Mouse (Mus musculus) neural tube, embryonic 12.5 days (tissue): ENCODE data around the gene Ccdc141. TPM values are rescaled to one million over a fixed set of nuclear protein-coding genes. Genes with fewer than 3 reads are reported as not detected.
"Not testable (repeated sequence)": the region's sequence is repeated elsewhere in the genome, so short reads cannot be mapped to it uniquely, and the experiment has no call there.

ENCODE experiments used
- ATAC-seq: fragments of 200-750 bp; cut with Nextera tagmentation; 2 replicates; pipeline ENCODE4 v1.8.0; 2017; ENCODE audit warnings: low read depth, mild to moderate bottlenecking, moderate TSS enrichment, moderate library complexity; ENCODE audit not compliant: low FRiP score
- H3K27ac ChIP-seq: fragments of 300-500 bp; sonication (generic); 2 replicates; pipeline ENCODE4 v1.5.1; 2016
- H3K27me3 ChIP-seq: fragments of 300-500 bp; sonication (generic); replicated peaks from 2 replicates; pipeline ENCODE4 v1.6.1; 2016; ENCODE audit warnings: mild to moderate bottlenecking
- H3K36me3 ChIP-seq: fragments of 300-500 bp; sonication (generic); 2 replicates; pipeline ENCODE4 v1.6.1; 2016; ENCODE audit warnings: mild to moderate bottlenecking
- H3K4me1 ChIP-seq: fragments of 300-500 bp; sonication (generic); 2 replicates; pipeline ENCODE4 v1.6.1; 2016
- H3K4me2 ChIP-seq: fragments of 300-500 bp; sonication (generic); replicated peaks from 2 replicates; pipeline ENCODE4 v1.6.1; 2016; ENCODE audit warnings: mild to moderate bottlenecking
- H3K4me3 ChIP-seq: fragments of 300-500 bp; sonication (generic); 2 replicates; pipeline ENCODE4 v1.5.1; 2016
- H3K9ac ChIP-seq: fragments of 300-500 bp; sonication (generic); 2 replicates; pipeline ENCODE4 v1.6.1; 2016; ENCODE audit warnings: mild to moderate bottlenecking
- H3K9me3 ChIP-seq: fragments of 300-500 bp; sonication (generic); 2 replicates; pipeline ENCODE4 v1.6.1; 2016; ENCODE audit warnings: mild to moderate bottlenecking
- WGBS: fragments of 180-500 bp; shearing (Covaris S2); methylation state at CpG from one replicate; pipeline ENCODE4 v1.1.7; 2016; 5-methylcytosine and 5-hydroxymethylcytosine counted together
- polyA plus RNA-seq: library from polyadenylated mRNA; unstranded; fragments of >200 nt; fragmentation: Nextera tagmentation; extraction: Ambion mirVana; gene quantifications from 2 replicates; pipeline ENCODE4 v1.2.1, GENCODE M21; 2016

The Ccdc141 gene
- polyA plus RNA-seq, 1 experiment from 2014 or later: 8.4 TPM

GRCm38 (mm10) chr2:77034112-77034511, 136.3 kb downstream of the Ccdc141 start:
- Histone ChIP-seq H3K36me3 (no peaks in the 10 kb centered on the region), H3K4me3 (no peak overlapping the region), H3K9me3 (no peaks in the 10 kb centered on the region), H3K4me2 (no peak overlapping the region), H3K9ac (no peak overlapping the region), H3K27ac (no peak overlapping the region), H3K4me1 (no peaks in the 10 kb centered on the region), H3K27me3 (no peaks in the 10 kb centered on the region)
- WGBS: 83% methylated on average over 4 of the region's 4 CpGs
- no peak for ATAC-seq

DNA sequence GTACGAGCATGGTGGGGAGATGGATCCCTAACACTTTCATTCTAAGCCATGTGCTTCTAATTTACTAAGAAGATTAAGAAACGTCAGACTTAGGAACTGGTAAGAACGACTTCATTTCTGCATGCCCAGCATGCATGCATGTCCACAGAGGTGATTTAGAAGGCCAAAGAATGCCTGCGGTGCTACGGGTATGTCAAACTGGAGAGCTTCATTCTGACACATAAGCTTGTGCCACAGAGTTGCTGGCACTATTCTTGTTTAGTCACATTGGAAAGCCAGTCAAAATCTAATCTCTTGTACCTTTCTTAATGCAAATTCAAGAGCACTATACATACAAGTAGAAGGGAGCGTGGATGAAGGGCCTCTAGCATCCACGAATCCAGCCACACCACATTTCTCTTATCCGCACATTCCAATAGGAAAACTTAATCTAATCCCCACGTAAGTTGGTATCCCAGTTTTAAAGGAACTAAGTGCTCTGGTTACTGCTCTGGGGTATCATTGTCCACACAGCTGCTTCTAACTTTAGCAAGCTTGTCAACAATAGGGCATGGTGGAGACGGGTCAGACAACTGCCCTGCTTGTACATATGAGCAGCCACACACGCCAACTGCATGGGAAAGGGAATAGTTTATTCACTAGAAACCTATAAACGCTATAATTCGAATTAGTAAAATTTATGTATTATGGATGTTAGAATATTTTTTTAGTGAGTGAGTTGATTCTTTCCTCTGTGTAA, 136.9 kb downstream of the Ccdc141 start:
- H3K9ac ChIP-seq: no peak overlapping the region
- 88% methylated on average over 13 of the region's 13 CpGs for WGBS

GRCm38 (mm10) chr2:77020649-77021048, 149.8 kb downstream of the Ccdc141 start:
- ATAC-seq: no peak
- no peaks in the 10 kb centered on the region for H3K4me1 ChIP-seq
- no peaks in the 10 kb centered on the region for H3K9me3 ChIP-seq
- H3K36me3 ChIP-seq: no peaks in the 10 kb centered on the region
- H3K9ac ChIP-seq: no peak overlapping the region
- WGBS: 93% methylated on average over 2 of the region's 2 CpGs
- no peak overlapping the region for H3K4me3 ChIP-seq
- H3K27ac ChIP-seq: no peak overlapping the region
- no peak overlapping the region for H3K4me2 ChIP-seq
- H3K27me3 ChIP-seq: no peaks in the 10 kb centered on the region

More for the DNA sequence above, 136.9 kb downstream of the Ccdc141 start:
- no peak overlapping the region for H3K4me2 ChIP-seq
- ATAC-seq: no peak
- no peak overlapping the region for H3K4me3 ChIP-seq
- no peaks in the 10 kb centered on the region for H3K27me3 ChIP-seq
- H3K36me3 ChIP-seq: no peaks in the 10 kb centered on the region
- no peak overlapping the region for H3K27ac ChIP-seq
- H3K9me3 ChIP-seq: no peaks in the 10 kb centered on the region
- no peaks in the 10 kb centered on the region for H3K4me1 ChIP-seq

DNA sequence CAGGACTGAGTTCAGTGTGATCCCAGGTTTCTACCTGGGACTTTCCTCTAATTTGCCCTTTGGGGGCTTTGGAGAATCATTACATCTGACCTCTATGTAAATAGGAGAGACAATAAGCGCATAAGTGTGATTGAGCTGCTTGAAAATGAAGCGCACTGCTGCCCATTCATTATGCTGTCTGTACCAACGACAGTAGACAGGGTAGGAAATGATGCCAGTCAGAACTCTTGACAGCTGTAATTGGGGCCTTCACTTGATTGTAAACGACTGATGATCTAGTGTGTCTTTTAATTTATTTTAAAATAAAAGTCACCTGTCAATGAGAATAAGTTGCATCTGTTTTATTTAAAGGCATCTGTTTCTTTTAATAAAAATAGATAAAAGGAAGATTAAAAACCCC, 152.7 kb downstream of the Ccdc141 start:
- H3K27ac ChIP-seq: no peak overlapping the region
- H3K36me3 ChIP-seq: no peaks in the 10 kb centered on the region
- no peak overlapping the region for H3K4me3 ChIP-seq
- H3K27me3 ChIP-seq: no peaks in the 10 kb centered on the region
- H3K9ac ChIP-seq: no peak overlapping the region
- no peak overlapping the region for H3K4me2 ChIP-seq
- no peaks in the 10 kb centered on the region for H3K4me1 ChIP-seq
- H3K9me3 ChIP-seq: no peaks in the 10 kb centered on the region
- ATAC-seq: no peak
- 69% methylated on average over 4 of the region's 4 CpGs for WGBS

GRCm38 (mm10) chr2:77013449-77013848, 157.0 kb downstream of the Ccdc141 start:
- H3K36me3 ChIP-seq, H3K4me2 ChIP-seq, ATAC-seq, H3K9me3 ChIP-seq, H3K4me3 ChIP-seq, H3K4me1 ChIP-seq, H3K27me3 ChIP-seq, H3K27ac ChIP-seq, H3K9ac ChIP-seq: not testable (repeated sequence)
- 91% methylated on average over 6 of the region's 6 CpGs for WGBS

GRCm38 (mm10) chr2:77011981-77012380, 158.5 kb downstream of the Ccdc141 start:
- WGBS: 63% methylated on average over 5 of the region's 5 CpGs
- Histone ChIP-seq H3K9me3 (no peaks in the 10 kb centered on the region), H3K36me3 (no peaks in the 10 kb centered on the region), H3K27me3 (no peaks in the 10 kb centered on the region), H3K9ac (no peak overlapping the region), H3K4me1 (no peaks in the 10 kb centered on the region), H3K27ac (no peak overlapping the region), H3K4me3 (no peak overlapping the region), H3K4me2 (no peak overlapping the region)
- ATAC-seq: no peak

DNA sequence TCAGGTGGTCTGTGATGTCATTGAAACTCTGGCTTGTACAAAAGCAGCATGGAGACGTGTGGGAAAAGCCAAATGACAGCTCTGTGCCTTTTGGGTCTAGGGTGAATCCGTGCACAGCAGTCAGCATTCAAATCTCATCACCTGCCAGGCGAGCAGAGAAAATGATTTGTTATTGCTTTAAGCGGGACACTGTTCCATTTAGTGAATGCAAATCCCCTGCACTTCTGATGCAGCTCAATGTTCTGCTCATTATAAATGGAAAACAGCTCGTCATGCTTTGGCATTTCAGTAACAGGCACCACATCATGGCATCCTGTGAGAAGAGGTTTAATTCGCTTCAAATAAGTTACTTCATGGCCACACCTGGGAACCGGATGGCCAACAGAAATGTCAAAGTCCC, 163.4 kb downstream of the Ccdc141 start:
- Histone ChIP-seq H3K4me3 (no peak overlapping the region), H3K27me3 (no peaks in the 10 kb centered on the region), H3K9ac (no peak overlapping the region), H3K9me3 (no peaks in the 10 kb centered on the region), H3K36me3 (no peaks in the 10 kb centered on the region), H3K4me1 (no peaks in the 10 kb centered on the region), H3K4me2 (no peak overlapping the region), H3K27ac (no peak overlapping the region)
- no peak for ATAC-seq
- WGBS: 73% methylated on average over 7 of the region's 7 CpGs

GRCm38 (mm10) chr2:77003148-77003547, 167.3 kb downstream of the Ccdc141 start:
- 84% methylated on average over 2 of the region's 2 CpGs for WGBS
- ATAC-seq: no peak
- H3K27me3 ChIP-seq: no peaks in the 10 kb centered on the region
- H3K4me1 ChIP-seq: no peaks in the 10 kb centered on the region
- no peak overlapping the region for H3K27ac ChIP-seq
- no peaks in the 10 kb centered on the region for H3K36me3 ChIP-seq
- no peak overlapping the region for H3K9ac ChIP-seq
- H3K9me3 ChIP-seq: no peaks in the 10 kb centered on the region
- H3K4me2 ChIP-seq: no peak overlapping the region
- no peak overlapping the region for H3K4me3 ChIP-seq

GRCm38 (mm10) chr2:76998351-76998750, 172.1 kb downstream of the Ccdc141 start:
- Histone ChIP-seq H3K4me2 (no peak overlapping the region), H3K27me3 (no peaks in the 10 kb centered on the region), H3K9me3 (no peaks in the 10 kb centered on the region), H3K27ac (no peak overlapping the region), H3K9ac (no peak overlapping the region), H3K4me3 (no peak overlapping the region), H3K4me1 (no peaks in the 10 kb centered on the region), H3K36me3 (no peaks in the 10 kb centered on the region)
- ATAC-seq: no peak
- WGBS: 78% methylated on average over 5 of the region's 5 CpGs

DNA sequence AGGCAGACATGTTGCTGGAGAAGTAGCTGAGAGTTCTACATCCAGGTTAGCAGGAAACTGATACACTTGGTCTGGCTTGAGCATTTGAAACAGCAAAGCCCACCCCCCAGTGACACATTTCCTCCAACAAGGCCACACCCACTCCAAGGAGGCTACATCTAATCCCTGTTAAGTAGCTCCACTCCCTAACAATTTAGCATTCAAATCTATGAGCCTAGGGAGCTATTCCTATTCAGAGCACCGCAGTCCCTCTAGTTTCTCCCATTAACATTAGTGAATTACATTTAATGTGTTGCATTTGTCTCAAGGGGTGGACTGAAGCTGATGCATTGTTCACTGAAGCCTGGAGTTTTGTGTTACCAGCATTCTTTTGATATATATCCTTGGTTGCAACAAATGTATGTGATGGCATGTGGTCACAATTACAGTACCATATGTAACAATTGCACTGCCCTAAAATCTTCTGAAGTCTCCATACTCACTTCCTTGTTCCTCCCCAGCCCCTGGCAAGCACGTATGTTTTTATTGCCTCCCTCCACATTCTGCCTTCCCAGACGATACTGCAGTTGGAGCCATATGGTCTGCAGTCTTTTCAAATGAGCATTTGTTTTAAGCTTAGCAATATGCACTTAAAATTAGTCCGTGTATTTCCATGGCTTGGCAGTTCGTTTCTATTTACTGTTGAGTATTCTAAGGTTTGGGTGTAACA, 177.8 kb downstream of the Ccdc141 start:
- no peak for ATAC-seq
- H3K9me3 ChIP-seq: no peaks in the 10 kb centered on the region
- no peak overlapping the region for H3K4me2 ChIP-seq
- 73% methylated on average over 5 of the region's 5 CpGs for WGBS
- H3K36me3 ChIP-seq: no peaks in the 10 kb centered on the region
- H3K4me1 ChIP-seq: no peaks in the 10 kb centered on the region
- H3K27me3 ChIP-seq: no peaks in the 10 kb centered on the region
- no peak overlapping the region for H3K27ac ChIP-seq
- H3K4me3 ChIP-seq: no peak overlapping the region
- H3K9ac ChIP-seq: no peak overlapping the region

DNA sequence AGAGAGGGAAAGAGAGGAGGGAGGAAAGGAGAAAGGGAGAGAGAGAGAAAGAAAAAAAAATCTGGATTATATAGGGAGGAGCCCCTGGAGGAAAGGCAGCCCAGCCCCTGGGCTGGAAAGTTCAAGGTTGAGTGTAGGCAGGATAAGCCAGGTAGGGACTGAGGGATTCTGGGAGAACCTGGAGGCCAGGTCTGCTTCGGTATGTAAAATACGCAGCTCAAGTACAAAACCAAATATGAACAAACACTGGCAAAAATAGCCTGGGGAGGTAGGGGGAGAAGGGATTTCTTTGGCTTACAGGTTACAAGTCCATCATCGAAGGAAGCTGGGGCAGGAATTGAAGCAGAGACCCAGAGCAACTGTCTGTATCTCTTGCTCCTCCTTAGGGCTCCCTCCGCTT, 183.1 kb downstream of the Ccdc141 start:
- Histone ChIP-seq H3K9me3 (no peaks in the 10 kb centered on the region), H3K9ac (no peak overlapping the region), H3K4me1 (no peaks in the 10 kb centered on the region), H3K4me3 (no peak overlapping the region), H3K27me3 (no peaks in the 10 kb centered on the region), H3K4me2 (no peak overlapping the region), H3K36me3 (no peaks in the 10 kb centered on the region), H3K27ac (no peak overlapping the region)
- 91% methylated on average over 4 of the region's 4 CpGs for WGBS
- ATAC-seq: no peak

DNA sequence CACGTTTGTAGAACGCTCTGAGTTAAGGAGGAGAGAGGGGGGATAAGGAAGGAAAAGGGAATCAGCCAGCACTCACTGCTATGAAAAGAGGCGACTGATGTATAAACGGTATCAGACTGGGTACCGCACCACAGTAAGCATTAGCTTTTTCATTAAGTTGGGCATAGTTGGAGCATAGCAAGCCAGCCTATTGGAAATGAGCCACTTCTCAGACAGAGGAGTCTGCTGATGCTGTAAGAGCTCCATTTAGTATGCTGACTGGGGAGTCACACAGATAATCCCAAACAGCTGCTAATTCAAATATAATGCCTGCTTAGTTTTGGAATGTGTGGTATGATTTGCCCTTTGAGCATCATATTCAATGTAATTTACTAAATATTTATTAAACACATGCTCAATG, 186.1 kb downstream of the Ccdc141 start:
- Histone ChIP-seq H3K4me2 (no peak overlapping the region), H3K36me3 (no peaks in the 10 kb centered on the region), H3K9ac (no peak overlapping the region), H3K4me3 (no peak overlapping the region), H3K27ac (no peak overlapping the region), H3K4me1 (no peaks in the 10 kb centered on the region), H3K27me3 (no peaks in the 10 kb centered on the region), H3K9me3 (no peaks in the 10 kb centered on the region)
- 92% methylated on average over 5 of the region's 5 CpGs for WGBS
- ATAC-seq: no peak

GRCm38 (mm10) chr2:76983601-76984000, 186.8 kb downstream of the Ccdc141 start:
- H3K9me3 ChIP-seq: no peaks in the 10 kb centered on the region
- no peaks in the 10 kb centered on the region for H3K36me3 ChIP-seq
- no peak overlapping the region for H3K27ac ChIP-seq
- no peak for ATAC-seq
- no peak overlapping the region for H3K4me2 ChIP-seq
- H3K27me3 ChIP-seq: no peaks in the 10 kb centered on the region
- 72% methylated on average over 5 of the region's 5 CpGs for WGBS
- H3K4me3 ChIP-seq: no peak overlapping the region
- H3K9ac ChIP-seq: no peak overlapping the region
- H3K4me1 ChIP-seq: no peaks in the 10 kb centered on the region
